Mouse (Mus musculus): ENCODE measurements at regions not wholly inside any gene's neighbourhood (a gene's known extent, or its start where the extent isn't known, plus 50 kb on each side); places are given as distances from the start of the nearest gene placed in this dataset.

GRCm38 (mm10) chr8:89649207-89649890 is 605.4 kb upstream of the Sall1 start:
- Histone ChIP-seq H3K4me3 (ENCODE audit: insufficient read depth in 1 of 2, low read depth in 2 of 2, low read length in 2 of 2) (no peak overlapping the region), H3K36me3 (replicated peaks; ENCODE audit: control insufficient read depth, insufficient read depth, low read depth) (no peaks in the 10 kb centered on the region), H3K27me3 (ENCODE audit: control insufficient read depth, insufficient read depth, low read length) (no peaks in the 10 kb centered on the region), H3K4me2 (ENCODE audit: low read depth) (no peak overlapping the region), H3K9me3 (ENCODE audit: control insufficient read depth, low read length) (no peaks in the 10 kb centered on the region), H3K27ac (no peak overlapping the region), H3K4me1 (replicated peaks; ENCODE audit: control insufficient read depth in 2 of 2, insufficient read depth in 2 of 2, low read length in 1 of 2) (no peaks in the 10 kb centered on the region), H3K9ac (replicated peaks) (no peak overlapping the region)
- TF ChIP-seq CTCF (IDR thresholded peaks at IDR 0.05; ENCODE audit: low read depth), result no peak
- DNase-seq (ENCODE audit: low read depth in 3 of 3, low spot score in 3 of 3) (no peak), ATAC-seq (ENCODE audit: insufficient read depth) (no peak)
- 21% methylated on average over 5 of the region's 5 CpGs for WGBS (ENCODE audit: insufficient replicate concordance)

GRCm38 (mm10) chr8:89646946-89647345 is 603.0 kb upstream of the Sall1 start:
- Histone ChIP-seq H3K4me1 (replicated peaks; ENCODE audit: control insufficient read depth in 2 of 2, insufficient read depth in 2 of 2, low read length in 1 of 2) (no peaks in the 10 kb centered on the region), H3K27ac (no peak overlapping the region), H3K9me3 (ENCODE audit: control insufficient read depth, low read length) (no peaks in the 10 kb centered on the region), H3K9ac (replicated peaks) (no peak overlapping the region), H3K27me3 (ENCODE audit: control insufficient read depth, insufficient read depth, low read length) (no peaks in the 10 kb centered on the region), H3K4me3 (ENCODE audit: insufficient read depth in 1 of 2, low read depth in 2 of 2, low read length in 2 of 2) (no peak overlapping the region), H3K4me2 (ENCODE audit: low read depth) (no peak overlapping the region), H3K36me3 (replicated peaks; ENCODE audit: control insufficient read depth, insufficient read depth, low read depth) (no peaks in the 10 kb centered on the region)
- DNase-seq (ENCODE audit: low read depth in 3 of 3, low spot score in 3 of 3), result no peak
- no peak for ATAC-seq (ENCODE audit: insufficient read depth)
- no peak for TF ChIP-seq CTCF (IDR thresholded peaks at IDR 0.05; ENCODE audit: low read depth)
- TF ChIP-seq EP300 (IDR thresholded peaks at IDR 0.05; ENCODE audit: low read depth), result no peak
- WGBS (ENCODE audit: insufficient replicate concordance), result 54% methylated on average over 5 of the region's 5 CpGs

GRCm38 (mm10) chr8:89641339-89641738 is 597.4 kb upstream of the Sall1 start:
- WGBS (ENCODE audit: insufficient replicate concordance), result 8% methylated on average over 5 of the region's 5 CpGs
- no peak for TF ChIP-seq CTCF (IDR thresholded peaks at IDR 0.05; ENCODE audit: low read depth)
- TF ChIP-seq EP300 (IDR thresholded peaks at IDR 0.05; ENCODE audit: low read depth), result no peak
- ATAC-seq (ENCODE audit: insufficient read depth) (no peak), DNase-seq (ENCODE audit: low read depth in 3 of 3, low spot score in 3 of 3) (no peak)
- H3K27ac ChIP-seq, result no peak overlapping the region
- no peak overlapping the region for H3K4me2 ChIP-seq (ENCODE audit: low read depth)
- H3K9ac ChIP-seq (replicated peaks), result no peak overlapping the region
- H3K27me3 ChIP-seq (ENCODE audit: control insufficient read depth, insufficient read depth, low read length), result no peaks in the 10 kb centered on the region
- no peak overlapping the region for H3K4me3 ChIP-seq (ENCODE audit: insufficient read depth in 1 of 2, low read depth in 2 of 2, low read length in 2 of 2)
- no peaks in the 10 kb centered on the region for H3K36me3 ChIP-seq (replicated peaks; ENCODE audit: control insufficient read depth, insufficient read depth, low read depth)
- H3K9me3 ChIP-seq (ENCODE audit: control insufficient read depth, low read length), result no peaks in the 10 kb centered on the region
- H3K4me1 ChIP-seq (replicated peaks; ENCODE audit: control insufficient read depth in 2 of 2, insufficient read depth in 2 of 2, low read length in 1 of 2), result no peaks in the 10 kb centered on the region

GRCm38 (mm10) chr8:89634864-89635263 is 590.9 kb upstream of the Sall1 start:
- ATAC-seq (ENCODE audit: insufficient read depth) (no peak), DNase-seq (ENCODE audit: low read depth in 3 of 3, low spot score in 3 of 3) (no peak)
- H3K4me2 ChIP-seq (ENCODE audit: low read depth), result no peak overlapping the region
- peaks cover 0 to 2% of the 10 kb centered on the region in 2 experiments; a peak in 1 of 4 replicates for H3K4me1 ChIP-seq (replicated peaks; ENCODE audit: control insufficient read depth in 2 of 2, insufficient read depth in 2 of 2, low read length in 1 of 2)
- H3K4me3 ChIP-seq (ENCODE audit: insufficient read depth in 1 of 2, low read depth in 2 of 2, low read length in 2 of 2), result no peak overlapping the region
- TF ChIP-seq CTCF (IDR thresholded peaks at IDR 0.05; ENCODE audit: low read depth), result no peak
- TF ChIP-seq EP300 (IDR thresholded peaks at IDR 0.05; ENCODE audit: low read depth), result no peak
- no peaks in the 10 kb centered on the region for H3K27me3 ChIP-seq (ENCODE audit: control insufficient read depth, insufficient read depth, low read length)
- no peaks in the 10 kb centered on the region for H3K9me3 ChIP-seq (ENCODE audit: control insufficient read depth, low read length)
- no peak overlapping the region for H3K9ac ChIP-seq (replicated peaks)
- WGBS (ENCODE audit: insufficient replicate concordance), result 25% methylated on average over 2 of the region's 2 CpGs
- no peaks in the 10 kb centered on the region for H3K36me3 ChIP-seq (replicated peaks; ENCODE audit: control insufficient read depth, insufficient read depth, low read depth)
- no peak overlapping the region for H3K27ac ChIP-seq

GRCm38 (mm10) chr8:89632304-89632703 is 588.3 kb upstream of the Sall1 start:
- Histone ChIP-seq H3K36me3 (replicated peaks; ENCODE audit: control insufficient read depth, insufficient read depth, low read depth) (no peaks in the 10 kb centered on the region), H3K9me3 (ENCODE audit: control insufficient read depth, low read length) (no peaks in the 10 kb centered on the region), H3K27ac (no peak overlapping the region), H3K4me1 (replicated peaks; ENCODE audit: control insufficient read depth in 2 of 2, insufficient read depth in 2 of 2, low read length in 1 of 2) (peaks cover 0 to 2% of the 10 kb centered on the region in 2 experiments; a peak in 1 of 4 replicates), H3K4me3 (ENCODE audit: insufficient read depth in 1 of 2, low read depth in 2 of 2, low read length in 2 of 2) (no peak overlapping the region), H3K9ac (replicated peaks) (no peak overlapping the region), H3K27me3 (ENCODE audit: control insufficient read depth, insufficient read depth, low read length) (no peaks in the 10 kb centered on the region), H3K4me2 (ENCODE audit: low read depth) (no peak overlapping the region)
- 73% methylated on average over 5 of the region's 5 CpGs for WGBS (ENCODE audit: insufficient replicate concordance)
- ATAC-seq (ENCODE audit: insufficient read depth), result no peak
- TF ChIP-seq EP300 (IDR thresholded peaks at IDR 0.05; ENCODE audit: low read depth) (no peak), CTCF (IDR thresholded peaks at IDR 0.05; ENCODE audit: low read depth) (no peak)
- no peak for DNase-seq (ENCODE audit: low read depth in 3 of 3, low spot score in 3 of 3)
